Mouse (Mus musculus): ENCODE measurements around the gene Ptprd.
A peak's percentile ranks its signal among the peaks of the same experiment; 100 is the strongest.

Ptprd gene

DNA sequence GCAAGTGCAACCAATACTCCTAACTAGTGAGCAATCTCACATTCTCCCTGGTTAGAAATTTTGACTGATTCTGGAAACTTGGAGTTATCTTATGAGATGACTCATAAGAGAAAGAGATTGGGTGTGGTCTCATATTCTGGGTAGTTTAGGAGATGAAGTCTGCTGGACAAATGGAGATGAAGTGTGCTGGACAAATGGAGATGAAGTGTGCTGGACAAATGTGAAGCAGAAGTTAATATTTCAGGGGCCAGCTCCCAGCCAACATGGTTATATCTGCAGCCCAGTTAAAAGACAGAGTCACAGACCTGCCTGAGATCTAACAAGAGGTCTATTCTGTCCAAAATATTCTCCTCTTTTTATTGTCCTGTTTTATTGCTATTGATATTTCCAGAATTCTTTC lies 1645.8 kb downstream of the Ptprd start:
- no peak for DNase-seq

GRCm38 (mm10) chr4:76541769-76542168 lies 1670.0 kb downstream of the Ptprd start:
- no peak for DNase-seq

DNA sequence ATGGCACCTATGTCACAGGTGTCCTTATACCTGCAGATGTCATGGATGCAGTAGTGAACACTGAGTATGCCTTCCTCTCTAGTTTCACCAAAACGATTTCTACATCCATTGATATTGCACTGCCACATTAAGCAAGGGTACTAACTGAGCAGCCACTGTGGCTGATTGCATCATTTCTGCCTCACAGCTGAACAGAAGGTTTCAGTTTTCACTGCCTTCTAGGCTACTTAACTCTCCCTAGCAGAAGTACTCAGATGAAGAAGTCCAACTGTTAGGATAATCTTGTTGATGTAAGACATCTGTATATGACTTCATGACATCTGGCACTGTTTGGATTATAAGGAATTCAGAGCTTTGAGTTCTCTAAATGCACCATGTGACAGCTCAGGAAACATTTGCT lies 1678.8 kb downstream of the Ptprd start:
- DNase-seq = no peak

GRCm38 (mm10) chr4:76525281-76525680 lies 1686.5 kb downstream of the Ptprd start:
- DNase-seq = no peak

DNA sequence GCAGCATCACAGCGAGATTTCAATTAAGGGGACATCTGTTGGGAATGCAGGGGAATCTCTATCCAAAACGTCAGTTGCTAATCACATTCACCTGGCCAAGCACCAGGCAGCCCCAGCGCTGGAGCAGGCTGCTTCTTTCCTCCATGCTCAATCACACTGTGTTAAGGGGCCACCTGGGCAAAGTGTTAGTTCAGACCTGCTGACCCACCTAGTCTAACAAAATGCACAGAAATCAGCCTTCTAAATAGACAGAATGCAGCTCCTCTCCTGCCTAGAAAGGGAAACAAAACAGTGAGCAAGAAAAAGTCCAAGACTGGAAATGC lies 1708.5 kb downstream of the Ptprd start:
- DNase-seq = no peak

- no peak for DNase-seq
Measured at GRCm38 (mm10) chr4:76502575-76503278, 1709.0 kb downstream of the Ptprd start.

GRCm38 (mm10) chr4:76485848-76486247 lies 1725.9 kb downstream of the Ptprd start:
- DNase-seq = peak; percentile 6 to 7

DNA sequence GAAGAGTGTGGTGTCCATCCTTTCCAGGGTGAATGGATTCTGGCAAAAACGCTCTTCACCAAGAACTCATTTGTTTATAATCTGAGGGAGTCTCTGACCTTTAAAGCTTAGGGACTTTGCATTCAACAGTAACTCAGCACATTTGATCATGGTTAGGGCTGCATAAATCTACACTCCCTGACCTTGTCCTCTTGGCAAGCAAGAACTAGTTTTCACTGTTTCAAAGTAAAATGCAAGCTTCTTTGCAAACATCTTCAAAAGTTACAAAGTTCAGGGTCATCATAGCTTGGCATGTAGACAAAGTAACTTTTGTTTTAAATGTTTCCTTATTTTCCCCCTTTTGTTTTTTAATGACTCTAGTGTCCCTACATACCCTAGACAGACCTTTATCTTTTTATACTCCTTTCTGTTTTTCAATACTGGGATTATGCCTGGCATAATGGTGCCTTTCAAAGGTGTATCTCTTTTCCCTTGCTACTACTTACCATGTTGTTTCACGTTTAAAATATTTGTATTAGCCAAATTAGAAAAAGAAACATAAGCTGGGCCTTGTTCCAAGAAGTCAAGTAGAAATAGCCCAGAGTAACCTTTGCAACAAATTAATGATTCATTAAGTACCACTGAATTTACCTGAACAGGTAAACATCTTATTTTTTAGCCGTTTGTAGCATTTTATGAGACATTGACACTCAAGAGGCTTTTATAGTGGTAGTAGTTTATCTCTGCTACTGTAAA lies 1743.2 kb downstream of the Ptprd start:
- DNase-seq = no peak

GRCm38 (mm10) chr4:76464682-76465081 lies 1747.1 kb downstream of the Ptprd start:
- no peak for DNase-seq

DNA sequence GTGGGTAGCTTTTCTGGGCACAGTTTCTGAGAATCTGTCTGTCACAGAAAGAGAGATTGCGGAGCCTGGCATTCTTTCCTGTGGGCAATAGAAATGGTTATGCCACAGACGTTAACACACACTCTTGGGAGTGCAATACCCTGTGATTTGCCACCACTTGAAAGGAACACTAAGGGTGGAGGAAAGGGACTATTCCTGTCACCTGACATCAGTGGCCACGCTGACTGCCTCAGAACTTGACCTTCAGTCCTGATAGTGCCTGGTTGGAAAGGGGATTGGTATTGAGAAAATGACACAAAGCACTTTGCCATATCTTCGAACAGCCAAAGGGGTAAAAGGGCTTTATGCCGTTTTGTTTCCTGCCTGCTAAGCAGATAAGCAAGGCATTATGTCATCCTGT lies 1750.4 kb downstream of the Ptprd start:
- DNase-seq = no peak

- no peak for DNase-seq
Measured at GRCm38 (mm10) chr4:76460556-76460955, 1751.2 kb downstream of the Ptprd start.

DNA sequence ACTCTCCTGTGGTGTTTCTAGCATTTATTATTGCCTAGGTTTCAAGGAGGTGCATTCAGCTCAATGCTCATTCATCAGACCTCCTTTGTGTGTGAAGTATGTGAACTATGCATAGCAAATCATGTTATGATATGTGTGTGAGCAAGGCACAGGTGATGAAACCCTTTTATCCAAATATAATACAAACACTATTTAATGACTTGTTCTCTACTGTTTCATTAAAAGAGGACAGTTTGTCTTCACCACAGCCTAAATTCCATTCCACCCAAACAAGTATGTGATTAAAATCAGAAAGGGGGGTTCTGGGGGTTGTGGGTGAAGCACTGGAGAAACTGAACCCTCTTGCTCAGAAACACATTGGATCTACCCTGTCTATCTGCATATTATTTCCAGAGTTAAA lies 1752.1 kb downstream of the Ptprd start:
- no peak for DNase-seq

- DNase-seq = no peak
Measured at GRCm38 (mm10) chr4:76452286-76452685, 1759.5 kb downstream of the Ptprd start.

GRCm38 (mm10) chr4:76451019-76451552 lies 1760.7 kb downstream of the Ptprd start:
- DNase-seq = peak; percentile 60 to 70

GRCm38 (mm10) chr4:76450351-76451018 lies 1761.3 kb downstream of the Ptprd start:
- peak in 1 of 2 experiments; percentile 60 for DNase-seq

DNA sequence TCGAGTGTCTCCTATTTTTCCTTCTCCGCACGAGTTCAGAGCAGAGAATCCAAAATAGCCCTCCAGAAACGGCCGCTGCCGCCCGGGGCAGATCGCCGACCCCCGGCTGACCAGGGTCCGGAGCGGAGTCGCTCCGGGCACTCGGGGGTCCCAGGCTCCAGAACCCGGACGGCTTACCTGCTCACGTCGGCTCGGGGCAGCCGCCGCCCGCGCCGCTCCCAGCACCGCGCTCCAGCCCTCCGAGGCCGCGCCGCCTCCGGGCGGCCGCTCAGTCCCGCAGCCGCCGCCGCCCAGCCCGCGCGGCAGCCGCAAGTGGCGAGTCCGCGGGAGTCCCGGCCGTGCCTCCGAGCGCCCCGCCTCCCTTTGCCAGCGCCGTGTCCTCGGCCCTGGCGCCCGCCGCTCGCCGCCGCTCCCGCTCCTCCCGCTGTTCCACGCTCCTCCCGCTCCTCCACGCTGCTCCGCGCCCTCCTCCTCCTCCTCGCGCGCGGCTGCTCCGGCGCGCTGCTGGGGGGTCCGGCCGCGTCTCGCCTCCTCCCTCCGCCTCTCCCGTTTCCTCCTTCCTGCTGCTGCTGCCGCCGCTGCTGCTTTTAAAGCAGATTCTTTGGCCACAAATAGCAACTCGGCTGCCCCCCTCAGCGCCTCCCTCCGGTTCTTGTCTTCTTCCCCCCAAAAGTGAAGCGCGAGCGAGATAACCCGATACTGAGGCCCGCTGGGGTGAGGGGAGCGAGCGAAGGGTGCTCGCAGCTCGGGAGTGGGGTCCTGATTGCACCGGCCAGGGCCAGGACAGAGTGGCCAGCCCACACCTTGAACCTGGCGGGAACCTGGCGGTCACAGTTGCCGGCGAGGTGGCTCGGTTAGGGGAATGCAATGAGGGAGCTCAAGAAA lies 1762.1 kb downstream of the Ptprd start:
- DNase-seq = peak; percentile 70 to 77

DNA sequence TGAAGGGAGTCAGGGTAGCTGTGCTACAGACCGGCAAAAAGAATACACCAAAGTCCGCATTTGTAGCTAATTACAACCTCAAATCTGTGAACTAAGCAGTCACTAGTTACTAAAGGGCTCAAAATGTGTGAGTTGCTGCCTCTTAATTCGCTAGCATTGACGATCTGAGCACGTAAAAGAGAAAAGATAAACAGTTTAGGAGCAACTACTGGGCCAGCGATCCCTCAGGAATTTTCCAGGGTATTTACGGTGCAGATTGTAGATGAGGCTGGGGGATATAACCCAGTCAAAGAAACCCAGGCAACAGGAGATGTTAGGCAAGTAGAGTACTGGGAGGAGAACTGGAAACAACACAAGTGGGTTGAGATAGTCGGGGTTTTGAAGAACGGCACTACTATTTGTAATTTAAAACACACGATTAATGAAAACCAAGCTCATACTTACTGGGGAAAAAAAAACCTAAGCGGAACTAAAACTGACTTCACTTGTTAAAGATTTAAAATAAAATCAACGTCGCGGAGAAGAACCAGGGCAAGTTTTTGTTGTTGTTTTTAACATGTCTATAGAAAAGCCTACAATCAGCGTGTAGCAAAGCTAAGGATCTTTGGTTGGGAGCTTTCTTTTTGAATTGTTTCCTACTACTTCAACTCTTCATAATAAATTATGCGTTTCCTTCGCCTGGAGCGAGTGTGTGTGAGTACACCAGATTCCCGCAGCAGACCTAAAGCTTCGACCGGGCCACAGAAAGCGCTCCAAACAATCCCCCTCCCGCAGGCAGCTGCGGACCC lies 1762.9 kb downstream of the Ptprd start:
- no peak for DNase-seq

GRCm38 (mm10) chr4:76447396-76447795 lies 1764.4 kb downstream of the Ptprd start:
- DNase-seq = no peak

- no peak for DNase-seq
Measured at GRCm38 (mm10) chr4:76444778-76445177, 1767.0 kb downstream of the Ptprd start.

DNA sequence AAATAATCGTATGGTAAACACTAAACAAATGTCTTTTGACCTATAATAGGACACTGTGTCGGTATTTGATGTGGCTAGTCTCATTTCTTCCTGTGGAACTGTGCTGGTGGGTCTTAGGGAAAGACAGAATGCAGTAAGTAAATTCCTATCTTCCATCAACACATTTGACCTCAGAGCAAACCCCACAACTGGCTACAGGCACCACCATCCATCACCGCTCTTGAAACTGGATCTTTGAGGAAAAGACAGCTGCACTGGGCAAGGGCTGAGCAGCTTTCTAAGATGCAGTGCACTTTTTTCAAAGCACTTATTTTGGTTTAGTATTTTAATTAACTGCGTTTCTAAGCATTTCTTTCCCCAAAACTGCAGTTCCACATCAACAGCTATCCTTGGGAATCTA lies 1768.2 kb downstream of the Ptprd start:
- no peak for DNase-seq

GRCm38 (mm10) chr4:76440791-76441364 lies 1770.9 kb downstream of the Ptprd start:
- peak; percentile 73 to 81 for DNase-seq
